Mouse (Mus musculus) forebrain, embryonic 10.5 days (tissue): Measurements from ENCODE around the gene Dph2. TPM values are rescaled to one million over a fixed set of nuclear protein-coding genes. Genes with fewer than 3 reads are reported as not detected.

Experiments
- DNase-seq: peaks from one replicate; pipeline ENCODE4 v3.0.0-alpha.2; 2017; ENCODE audit warnings: low spot score; ENCODE audit errors: extremely low spot score
- H3K27ac ChIP-seq: fragments of 300-500 bp; sonication (generic); 2 replicates; pipeline ENCODE4 v1.5.1; 2016; ENCODE audit warnings: mild to moderate bottlenecking
- H3K27me3 ChIP-seq: fragments of 300-500 bp; sonication (generic); 2 replicates; pipeline ENCODE4 v1.6.1; 2016; ENCODE audit warnings: mild to moderate bottlenecking; ENCODE audit not compliant: poor library complexity, severe bottlenecking
- H3K36me3 ChIP-seq: fragments of 300-500 bp; sonication (generic); replicated peaks from 2 replicates; pipeline ENCODE4 v1.6.1; 2016; ENCODE audit warnings: mild to moderate bottlenecking, moderate library complexity
- H3K4me1 ChIP-seq: fragments of 300-500 bp; sonication (generic); 2 replicates; pipeline ENCODE4 v1.6.1; 2016
- H3K4me3 ChIP-seq: fragments of 300-500 bp; sonication (generic); 2 replicates; pipeline ENCODE4 v1.5.1; 2016; ENCODE audit warnings: mild to moderate bottlenecking, moderate library complexity
- H3K9me3 ChIP-seq: fragments of 300-500 bp; sonication (generic); 2 replicates; pipeline ENCODE4 v1.6.1; 2016; ENCODE audit warnings: mild to moderate bottlenecking, moderate library complexity
- WGBS: fragments of 180-500 bp; shearing (Covaris S2); methylation state at CpG from one replicate; pipeline ENCODE4 v1.1.7; 2016; 5-methylcytosine and 5-hydroxymethylcytosine counted together
- polyA plus RNA-seq: library from polyadenylated mRNA; unstranded; fragments of >200 nt; fragmentation: Nextera tagmentation; extraction: Ambion mirVana; gene quantifications from 2 replicates; pipeline ENCODE4 v1.2.1, GENCODE M21; 2016

Gene Dph2
- polyA plus RNA-seq, 1 experiment from 2014 or later = 29.3 TPM

- 94% methylated on average over 8 of the region's 8 CpGs for WGBS
- no peak overlapping the region for H3K27ac ChIP-seq
- no peaks in the 10 kb centered on the region for H3K27me3 ChIP-seq
- no peak overlapping the region for H3K4me3 ChIP-seq
- DNase-seq = no peak
- peaks cover 94% of the 10 kb centered on the region for H3K36me3 ChIP-seq
- H3K4me1 ChIP-seq = peaks cover 20% of the 10 kb centered on the region
- no peaks in the 10 kb centered on the region for H3K9me3 ChIP-seq
These were observed 12.9 kb upstream of the Dph2 start for GRCm38 (mm10) chr4:117904761-117905160.

- H3K36me3 ChIP-seq = peaks cover 94% of the 10 kb centered on the region
These were observed 12.3 kb upstream of the Dph2 start for GRCm38 (mm10) chr4:117904094-117904493.

GRCm38 (mm10) chr4:117898111-117898510 is 6.3 kb upstream of the Dph2 start:
- Histone ChIP-seq H3K36me3 (peaks cover 97% of the 10 kb centered on the region), H3K4me3 (no peak overlapping the region), H3K27me3 (no peaks in the 10 kb centered on the region), H3K27ac (no peak overlapping the region), H3K4me1 (no peaks in the 10 kb centered on the region), H3K9me3 (no peaks in the 10 kb centered on the region)
- 84% methylated on average over 3 of the region's 3 CpGs for WGBS
- DNase-seq = no peak

More at GRCm38 (mm10) chr4:117904094-117904493, 12.3 kb upstream of the Dph2 start:
- DNase-seq = no peak
- Histone ChIP-seq H3K27ac (no peak overlapping the region), H3K4me1 (peaks cover 13% of the 10 kb centered on the region), H3K4me3 (no peak overlapping the region), H3K9me3 (no peaks in the 10 kb centered on the region), H3K27me3 (no peaks in the 10 kb centered on the region)
- 94% methylated on average over 10 of the region's 10 CpGs for whole genome bisulfite sequencing

- 94% methylated on average over 6 of the region's 6 CpGs for WGBS
- Histone ChIP-seq H3K4me3 (no peak overlapping the region), H3K4me1 (peaks cover 12% of the 10 kb centered on the region), H3K9me3 (no peaks in the 10 kb centered on the region), H3K27me3 (no peaks in the 10 kb centered on the region), H3K36me3 (peaks cover 76% of the 10 kb centered on the region), H3K27ac (no peak overlapping the region)
- DNase-seq = no peak
These were observed 4.2 kb upstream of the Dph2 start for GRCm38 (mm10) chr4:117896031-117896430.

GRCm38 (mm10) chr4:117895339-117895738 is 3.5 kb upstream of the Dph2 start:
- Histone ChIP-seq H3K36me3 (peaks cover 75% of the 10 kb centered on the region), H3K9me3 (no peaks in the 10 kb centered on the region), H3K4me1 (peaks cover 18% of the 10 kb centered on the region), H3K4me3 (no peak overlapping the region), H3K27me3 (no peaks in the 10 kb centered on the region), H3K27ac (no peak overlapping the region)
- whole genome bisulfite sequencing = 89% methylated on average over 7 of the region's 7 CpGs
- no peak for DNase-seq

GRCm38 (mm10) chr4:117894601-117895000 is 2.8 kb upstream of the Dph2 start:
- no peak for DNase-seq
- H3K36me3 ChIP-seq = peaks cover 75% of the 10 kb centered on the region
- H3K27me3 ChIP-seq = no peaks in the 10 kb centered on the region
- H3K4me3 ChIP-seq = no peak overlapping the region
- H3K27ac ChIP-seq = no peak overlapping the region
- no peaks in the 10 kb centered on the region for H3K9me3 ChIP-seq
- WGBS = 93% methylated on average over 8 of the region's 8 CpGs
- H3K4me1 ChIP-seq = peaks cover 18% of the 10 kb centered on the region

GRCm38 (mm10) chr4:117893376-117893775 is 1.5 kb upstream of the Dph2 start:
- Histone ChIP-seq H3K4me1 (peaks cover 18% of the 10 kb centered on the region), H3K27ac (no peak overlapping the region), H3K27me3 (no peaks in the 10 kb centered on the region), H3K36me3 (peaks cover 72% of the 10 kb centered on the region), H3K9me3 (no peaks in the 10 kb centered on the region), H3K4me3 (no peak overlapping the region)
- 24% methylated on average over 9 of the region's 9 CpGs for whole genome bisulfite sequencing
- no peak for DNase-seq

DNA sequence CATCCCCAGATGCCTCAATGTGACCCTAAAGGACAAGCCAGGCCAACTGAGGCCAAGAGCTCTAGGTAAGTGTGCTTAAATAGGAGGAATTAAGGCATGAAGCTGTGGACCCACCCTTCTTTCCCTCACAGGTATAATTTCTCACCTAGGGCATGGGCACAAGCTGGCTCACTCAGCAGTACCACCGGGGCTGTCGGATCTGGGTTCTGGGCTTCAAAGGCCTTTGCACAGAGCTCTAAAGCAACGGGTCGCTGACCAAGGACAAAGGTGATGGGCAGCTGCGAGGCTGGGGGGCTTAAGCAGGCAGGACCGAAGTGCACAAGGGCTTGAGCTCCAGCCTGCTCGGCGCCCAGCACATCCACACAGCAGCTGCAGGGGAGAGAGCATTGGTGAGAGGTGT is 1.1 kb downstream of the Dph2 start:
- Histone ChIP-seq H3K4me1 (peaks cover 37% of the 10 kb centered on the region), H3K4me3 (peak overlapping the region; percentile 87), H3K27ac (no peak overlapping the region), H3K9me3 (no peaks in the 10 kb centered on the region), H3K27me3 (no peaks in the 10 kb centered on the region), H3K36me3 (peaks cover 50% of the 10 kb centered on the region)
- 73% methylated on average over 8 of the region's 8 CpGs for WGBS
- DNase-seq = no peak

DNA sequence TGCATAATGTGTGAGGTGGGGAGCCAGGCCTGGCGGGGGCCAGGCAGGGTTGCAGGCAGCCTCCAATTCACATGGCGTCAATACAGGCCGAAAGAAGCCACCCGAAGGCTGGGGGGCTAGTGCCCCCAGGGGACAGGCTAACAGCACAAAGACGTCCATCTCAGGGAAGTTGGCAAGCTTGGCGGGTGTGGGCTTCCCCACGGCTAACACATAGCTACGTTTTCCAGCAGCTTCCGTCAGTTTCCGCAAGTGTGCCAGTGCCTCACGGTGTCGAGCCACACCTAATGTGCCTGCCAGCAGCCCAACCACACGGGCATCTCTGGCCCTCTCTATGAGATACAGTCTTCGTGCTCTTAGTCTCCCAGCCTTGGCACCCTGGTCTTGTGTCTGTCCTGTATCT is 1.8 kb downstream of the Dph2 start:
- DNase-seq = no peak
- WGBS = 91% methylated on average over 14 of the region's 14 CpGs
- peaks cover 50% of the 10 kb centered on the region for H3K36me3 ChIP-seq
- H3K27ac ChIP-seq = no peak overlapping the region
- H3K27me3 ChIP-seq = no peaks in the 10 kb centered on the region
- H3K9me3 ChIP-seq = no peaks in the 10 kb centered on the region
- 0 out of 2 replicates have a peak overlapping the region, but pooled peaks have one; percentile 87 for H3K4me3 ChIP-seq
- H3K4me1 ChIP-seq = peaks cover 44% of the 10 kb centered on the region

DNA sequence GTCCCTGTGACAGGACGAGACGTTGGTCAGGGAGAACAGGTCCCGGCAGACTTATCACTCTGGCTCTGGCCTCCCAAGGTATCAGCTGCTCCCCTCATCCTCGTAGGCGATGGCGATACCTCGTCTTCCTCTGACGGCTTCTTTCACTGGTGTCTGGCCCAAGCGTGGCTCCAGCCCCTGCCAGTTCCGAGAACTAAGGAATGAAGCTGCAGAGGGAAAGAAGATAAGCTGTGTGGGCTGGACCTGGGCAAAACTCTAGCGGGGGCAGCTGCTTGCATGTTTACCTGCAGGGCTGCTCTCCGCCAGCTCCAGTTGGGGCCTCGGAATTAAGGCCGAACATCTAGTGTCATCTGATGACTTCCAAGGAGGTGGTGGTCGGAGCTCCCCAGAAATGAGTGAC is 2.4 kb downstream of the Dph2 start:
- DNase-seq = no peak
- H3K36me3 ChIP-seq = peaks cover 50% of the 10 kb centered on the region
- no peak overlapping the region for H3K4me3 ChIP-seq
- no peaks in the 10 kb centered on the region for H3K27me3 ChIP-seq
- H3K27ac ChIP-seq = no peak overlapping the region
- WGBS = 95% methylated on average over 15 of the region's 15 CpGs
- H3K4me1 ChIP-seq = peaks cover 45% of the 10 kb centered on the region
- H3K9me3 ChIP-seq = no peaks in the 10 kb centered on the region

DNA sequence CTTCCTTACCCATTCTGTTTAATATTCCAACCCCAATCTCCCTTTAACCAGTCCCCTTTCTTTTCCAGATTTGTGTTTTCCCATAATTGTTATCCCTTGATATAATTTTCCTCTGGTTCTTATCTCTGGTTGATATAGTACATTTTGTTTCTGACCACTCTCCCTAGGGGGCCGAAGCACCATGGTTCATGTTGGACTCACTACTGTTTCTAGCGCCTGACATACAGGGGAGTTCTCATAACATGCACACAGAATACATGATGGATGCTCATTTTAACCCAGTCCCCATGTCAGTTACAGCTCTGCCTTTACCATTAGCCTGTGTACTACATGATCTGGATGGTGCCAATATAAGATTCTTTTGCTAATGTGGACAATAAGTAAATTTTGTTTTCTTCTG is 3.9 kb downstream of the Dph2 start:
- no peak for DNase-seq
- H3K9me3 ChIP-seq = no peaks in the 10 kb centered on the region
- no peak overlapping the region for H3K27ac ChIP-seq
- peaks cover 57% of the 10 kb centered on the region for H3K4me1 ChIP-seq
- peaks cover 46% of the 10 kb centered on the region for H3K36me3 ChIP-seq
- no peaks in the 10 kb centered on the region for H3K27me3 ChIP-seq
- H3K4me3 ChIP-seq = peak overlapping the region; percentile 69; the same call in 1 of the 2 replicates
- 80% methylated on average over 2 of the region's 2 CpGs for WGBS

DNA sequence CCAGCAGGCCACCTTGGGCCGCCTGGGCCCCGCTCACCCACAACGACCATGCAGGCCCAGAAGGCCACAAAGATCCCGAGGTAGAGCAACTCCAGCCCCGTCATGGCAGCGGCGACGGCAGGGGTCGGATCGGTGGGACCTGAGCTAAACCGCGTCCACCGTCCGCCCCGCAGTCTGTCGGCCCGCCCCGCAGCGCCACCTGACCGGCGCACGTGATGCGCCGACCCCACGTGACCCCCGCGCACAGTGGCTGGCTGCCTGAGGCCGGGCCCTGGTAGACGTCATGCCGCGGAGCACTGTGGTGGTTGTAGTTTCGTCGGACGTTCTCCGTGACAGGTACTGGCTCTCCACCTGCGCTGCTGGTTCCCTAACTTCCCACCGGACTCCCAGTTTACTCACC is 4.7 kb downstream of the Dph2 start, which contains the start of gene Atp6v0b:
Gene Atp6v0b (minus strand): TSS at position 201 of the 400 bp plus-strand sequence.
- Histone ChIP-seq H3K4me3 (peak within 1 kb of the TSS; percentile 69), H3K4me1 (peaks cover 61% of the 10 kb centered on the region), H3K27me3 (no peaks in the 10 kb centered on the region), H3K36me3 (peaks cover 46% of the 10 kb centered on the region), H3K27ac (peak within 1 kb of the TSS; percentile 83), H3K9me3 (no peaks in the 10 kb centered on the region)
- peak; percentile 94 for DNase-seq
- under 1% methylated on average over 37 of the region's 37 CpGs for WGBS

DNA sequence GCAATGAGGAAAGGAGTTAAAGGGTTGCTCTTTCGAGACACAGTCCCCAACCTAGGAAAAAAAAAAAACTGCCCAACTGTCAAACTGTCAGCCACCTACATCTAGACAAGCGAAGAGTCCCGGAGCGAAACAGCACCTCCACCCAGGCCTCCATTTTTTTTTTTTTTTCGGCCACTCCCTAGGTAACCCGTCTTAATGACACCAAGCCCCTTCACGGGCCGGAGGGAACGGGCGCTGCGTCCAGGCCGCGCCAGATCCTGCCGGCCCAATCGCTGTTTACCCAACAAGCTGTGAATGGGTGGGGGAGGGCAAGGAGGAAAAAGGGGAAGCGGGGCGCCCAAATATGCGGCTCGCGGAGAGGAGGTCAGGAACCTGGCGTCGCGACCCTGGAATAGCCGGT is 5.2 kb downstream of the Dph2 start:
- Histone ChIP-seq H3K36me3 (peaks cover 46% of the 10 kb centered on the region), H3K4me3 (peak overlapping the region; percentile 69), H3K9me3 (no peaks in the 10 kb centered on the region), H3K4me1 (peaks cover 63% of the 10 kb centered on the region), H3K27ac (peak overlapping the region; percentile 83), H3K27me3 (no peaks in the 10 kb centered on the region)
- WGBS = 4% methylated on average over 24 of the region's 24 CpGs
- no peak for DNase-seq

DNA sequence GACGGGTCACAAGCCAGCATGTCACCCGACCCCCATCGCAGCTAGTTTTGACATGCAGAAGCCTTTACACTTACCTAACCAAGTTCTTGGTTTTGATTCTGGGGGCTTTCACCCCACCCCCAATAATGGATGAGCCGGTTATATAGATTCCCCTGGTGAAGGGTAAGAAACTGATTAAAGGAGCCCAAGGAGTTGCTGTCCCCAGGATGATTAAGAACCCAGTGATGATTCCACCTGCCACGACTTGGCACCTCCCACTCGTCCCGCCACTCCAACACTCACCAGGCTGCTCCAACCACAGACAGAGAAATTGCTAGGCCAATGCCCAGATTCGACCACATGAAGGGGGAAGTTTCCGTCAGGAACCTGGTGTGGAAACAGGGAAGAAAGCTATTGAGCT is 5.8 kb downstream of the Dph2 start:
- H3K27ac ChIP-seq = no peak overlapping the region
- peaks cover 53% of the 10 kb centered on the region for H3K36me3 ChIP-seq
- no peak for DNase-seq
- peak overlapping the region; percentile 69 for H3K4me3 ChIP-seq
- no peaks in the 10 kb centered on the region for H3K9me3 ChIP-seq
- H3K27me3 ChIP-seq = no peaks in the 10 kb centered on the region
- H3K4me1 ChIP-seq = peaks cover 64% of the 10 kb centered on the region
- WGBS = 84% methylated on average over 9 of the region's 9 CpGs
